Mouse (Mus musculus) 3T3-L1 (cell line): ENCODE data around the gene Diaph3.

ENCODE experiments used
- DNase-seq: peaks from one replicate; pipeline ENCODE4 v3.0.0-alpha.2; 2015; ENCODE audit warnings: low read depth, low spot score

Gene Diaph3

GRCm38 (mm10) chr14:86660556-86660955 lies 480.5 kb downstream of the Diaph3 start:
- no peak for DNase-seq

- DNase-seq, result no peak
Measured at GRCm38 (mm10) chr14:86656262-86656661, 484.8 kb downstream of the Diaph3 start.

- DNase-seq, result no peak
Measured at GRCm38 (mm10) chr14:86646499-86647120, 494.4 kb downstream of the Diaph3 start.

GRCm38 (mm10) chr14:86642831-86643241 lies 498.2 kb downstream of the Diaph3 start:
- no peak for DNase-seq

- DNase-seq, result no peak
Measured at GRCm38 (mm10) chr14:86641839-86642238, 499.2 kb downstream of the Diaph3 start.

- DNase-seq, result no peak
Measured at GRCm38 (mm10) chr14:86640086-86640485, 500.9 kb downstream of the Diaph3 start.

- DNase-seq, result no peak
Measured at GRCm38 (mm10) chr14:86635594-86636140, 505.4 kb downstream of the Diaph3 start.

- DNase-seq, result no peak
Measured at GRCm38 (mm10) chr14:86635052-86635451, 506.0 kb downstream of the Diaph3 start.

GRCm38 (mm10) chr14:86633799-86634198 lies 507.2 kb downstream of the Diaph3 start:
- DNase-seq, result peak; percentile 4

- DNase-seq, result no peak
Measured at GRCm38 (mm10) chr14:86624816-86625425, 516.1 kb downstream of the Diaph3 start.

GRCm38 (mm10) chr14:86619637-86620036 lies 521.4 kb downstream of the Diaph3 start:
- DNase-seq, result no peak
